Mouse (Mus musculus) cerebellum, adult 2 months (tissue): ENCODE measurements around the gene Alkbh8.

Source experiments
- CTCF ChIP-seq: fragments of 200-500 bp; IDR thresholded peaks from 2 replicates; pipeline ENCODE4 v1.5.1; 2011; ENCODE audit warnings: low read depth, mild to moderate bottlenecking, control low read depth, low read length, moderate library complexity, borderline replicate concordance; ENCODE audit not compliant: insufficient read depth
- POLR2A ChIP-seq: fragments of 200-500 bp; IDR thresholded peaks from 2 replicates; pipeline ENCODE4 v1.6.1; 2011; ENCODE audit warnings: low read length, control low read depth, borderline replicate concordance; ENCODE audit not compliant: insufficient read depth

- no peak for TF ChIP-seq CTCF
- no peak for TF ChIP-seq POLR2A
These were observed 69.4 kb downstream of the Alkbh8 start for GRCm38 (mm10) chr9:3404372-3404771.
